Comparison of ENCODE assay signal across 12 mouse cellular contexts in the genomic region with DNA sequence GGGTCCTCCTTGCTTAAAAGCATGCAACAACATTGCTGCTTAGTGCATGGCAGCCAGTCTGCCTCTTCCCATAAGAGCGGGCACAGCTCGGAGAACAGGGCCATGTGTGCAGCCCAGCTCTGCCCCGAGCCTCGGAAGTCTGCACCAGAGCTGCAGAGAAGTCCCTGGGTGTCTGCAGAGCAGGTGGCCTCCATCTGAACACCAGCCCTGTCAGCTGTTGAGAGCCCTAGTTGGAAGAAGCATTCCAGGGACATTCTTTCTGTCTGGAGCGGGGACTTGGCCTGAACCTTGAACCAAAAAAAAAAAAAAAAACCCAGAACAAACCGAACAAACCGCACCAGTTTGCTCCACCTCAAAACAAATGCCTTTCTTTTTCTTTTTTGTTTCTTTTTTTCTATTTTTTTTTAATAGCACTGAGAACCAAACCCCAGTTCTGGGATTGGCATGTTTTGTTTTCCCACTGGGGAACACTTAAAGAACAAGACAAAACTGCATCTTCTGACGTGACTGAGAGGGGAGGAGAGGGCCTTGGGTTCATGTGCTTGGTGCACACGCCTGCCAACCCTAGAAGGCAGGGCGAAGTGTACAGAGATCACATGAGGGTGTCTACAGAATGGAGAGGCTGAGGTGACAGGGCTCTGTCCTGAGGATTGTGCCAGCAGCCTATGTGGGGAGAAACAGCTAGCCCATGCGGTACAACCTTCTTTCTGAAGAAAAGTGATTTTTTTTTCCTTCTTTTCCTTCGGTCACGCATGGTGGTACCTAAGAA.
DNase-seq lines count a peak whose midpoint lies in the region; ATAC-seq and TF ChIP-seq lines count a peak whose summit lies in the region.
"Had no signal": no experiment of that assay in that cellular context is flagged by ENCODE, and none has a peak within 500 bp of the region (broad histone marks: within the 10 kb centered on the region; RNA-seq: fewer than 3 reads in every experiment).

No protein-coding gene starts in this region.

- H3K27ac ChIP-seq in heart, postnatal 0 days (ENCODE audit: low read depth): peak overlapping the region; percentile 47
- H3K27ac ChIP-seq: layer of hippocampus, adult 2 months had no signal

- intact Hi-C loops in left cerebral cortex, postnatal 4 days (cut with DNase I): no loop called here
- intact Hi-C loops in left cerebral cortex, postnatal 14 days (cut with DNase I): no loop called here

- 51% methylated on average over 13 of the region's 13 CpGs for WGBS in heart, postnatal 0 days

- H3K9me3 ChIP-seq in heart, postnatal 0 days (replicated peaks; ENCODE audit: control insufficient read depth, low read length): no peaks in the 10 kb centered on the region

- no peaks in the 10 kb centered on the region for H3K27me3 ChIP-seq in heart, postnatal 0 days (ENCODE audit: control insufficient read depth, insufficient read depth, low read length)

- TF ChIP-seq CTCF in heart, postnatal 0 days (IDR thresholded peaks at IDR 0.05; ENCODE audit: low read depth): no peak

- H3K4me2 ChIP-seq in heart, postnatal 0 days (ENCODE audit: low read depth, low read length): no peak overlapping the region

- peaks cover 12% of the 10 kb centered on the region; the same call in 1 of the 2 replicates for H3K4me1 ChIP-seq in heart, postnatal 0 days (ENCODE audit: control insufficient read depth, insufficient read depth)

- peak; percentile 6 for DNase-seq in left cerebral cortex, postnatal 4 days
- DNase-seq in left cerebral cortex, postnatal 14 days (ENCODE audit: low spot score in 2 of 2): no peak
- DNase-seq in heart, postnatal 0 days (ENCODE audit: low spot score): peak; percentile 44
- peak; percentile 68 to 77 for DNase-seq in kidney, postnatal 4 days
- peak; percentile 52 for DNase-seq in testis, postnatal 10 days (ENCODE audit: low spot score)
- DNase-seq in cerebellum, postnatal 25 days: no peak
- DNase-seq in thymus, postnatal 4 days: no peak
- DNase-seq: midbrain, embryonic 14.5 days had no signal

- peak; percentile 71 for ATAC-seq in heart, postnatal 0 days (ENCODE audit: insufficient read depth, low read depth)
- no peak for ATAC-seq in megakaryocyte-erythroid progenitor cell, adult 5-6 weeks (replicated peaks; ENCODE audit: low FRiP score, low TSS enrichment, poor library complexity, severe bottlenecking)
- ATAC-seq: CD4-positive, CD25-positive, alpha-beta regulatory T cell, adult 4 months had no signal

- no peak for TF ChIP-seq EP300 in heart, postnatal 0 days (IDR thresholded peaks at IDR 0.05; ENCODE audit: low read depth)

- H3K4me3 ChIP-seq in heart, postnatal 0 days (ENCODE audit: low read depth, low read length): no peak overlapping the region
- H3K4me3 ChIP-seq: erythroblast, embryonic 14.5 days; layer of hippocampus, adult 2 months had no signal

- H3K36me3 ChIP-seq in heart, postnatal 0 days (replicated peaks; ENCODE audit: control insufficient read depth, insufficient read depth, low read length): no peaks in the 10 kb centered on the region

- H3K9ac ChIP-seq in heart, postnatal 0 days (replicated peaks; ENCODE audit: low read depth, low read length): no peak overlapping the region

Comparison
In these comparisons a context has a peak if more than half of its experiments do, and no peak if none do; other contexts are left out.
1. DNase-seq: peak in left cerebral cortex, postnatal 4 days (single experiment), heart, postnatal 0 days (single experiment), kidney, postnatal 4 days (2 of 2) and testis, postnatal 10 days (single experiment); none in left cerebral cortex, postnatal 14 days (0 of 2), cerebellum, postnatal 25 days (0 of 2) and thymus, postnatal 4 days (single experiment).